Mouse (Mus musculus): ENCODE data around the gene Gstm4. TPM values are rescaled to one million over a fixed set of nuclear protein-coding genes. Genes with fewer than 3 reads are reported as not detected.
A peak's percentile ranks its signal among the peaks of the same experiment; 100 is the strongest.

Gene Gstm4
- polyA plus RNA-seq (2012; rRNA removed) = 16.1 and 16.8 TPM in 2 replicates

- TF ChIP-seq CTCF (IDR thresholded peaks at IDR 0.05; ENCODE audit: extremely low read depth, insufficient read depth, low read length) (no peak), POLR2A (IDR thresholded peaks at IDR 0.05; ENCODE audit: extremely low read depth, insufficient read depth, low read length) (peak; percentile 88)
Measured at GRCm38 (mm10) chr3:108044394-108045140, at the start of gene Gstm4. TSS of gene Gstm4 (minus strand) at chr3:108044894.

DNA sequence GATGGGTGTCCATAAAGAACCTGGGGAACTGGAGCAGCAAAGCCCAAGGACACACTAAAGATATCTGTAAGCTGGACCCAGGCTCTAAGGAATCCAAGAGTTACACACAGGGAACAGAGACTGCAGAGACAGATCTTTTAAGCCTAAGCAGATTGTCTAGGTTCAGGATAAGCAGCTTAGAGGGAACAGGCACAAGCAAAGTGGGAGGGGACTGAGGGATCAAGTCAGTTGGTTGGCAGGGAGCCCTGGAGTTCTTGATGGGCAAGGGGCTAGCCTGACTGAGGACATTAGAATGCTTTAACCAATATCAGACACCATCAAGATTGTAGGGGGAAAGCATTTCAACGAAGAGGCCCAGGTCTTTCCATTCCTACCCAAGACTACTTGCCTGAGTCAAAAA lies 49.5 kb upstream of the Gstm4 start:
- H3K4me1 ChIP-seq (ENCODE audit: control insufficient read depth, insufficient read depth, low read length) = peaks cover 2% of the 10 kb centered on the region; the same call in 1 of the 2 replicates
- no peak overlapping the region for H3K27ac ChIP-seq (ENCODE audit: insufficient read depth, low read length)
- TF ChIP-seq CTCF (IDR thresholded peaks at IDR 0.05; ENCODE audit: extremely low read depth, insufficient read depth, low read length) = no peak
- no peak for TF ChIP-seq POLR2A (IDR thresholded peaks at IDR 0.05; ENCODE audit: extremely low read depth, insufficient read depth, low read length)
- no peak overlapping the region for H3K4me3 ChIP-seq (ENCODE audit: insufficient read depth, low read length)

More at GRCm38 (mm10) chr3:108044394-108045140, at the start of gene Gstm4:
- H3K4me1 ChIP-seq (ENCODE audit: control insufficient read depth, insufficient read depth, low read length) = no peaks in the 10 kb centered on the region
- H3K27ac ChIP-seq (ENCODE audit: insufficient read depth, low read length) = no peak within 1 kb of the TSS
- H3K4me3 ChIP-seq (ENCODE audit: insufficient read depth, low read length) = peak within 1 kb of the TSS; percentile 53

- H3K4me3 ChIP-seq (ENCODE audit: insufficient read depth, low read length) = no peak overlapping the region
- H3K4me1 ChIP-seq (ENCODE audit: control insufficient read depth, insufficient read depth, low read length) = peaks cover 7% of the 10 kb centered on the region; the same call in 1 of the 2 replicates
- H3K27ac ChIP-seq (ENCODE audit: insufficient read depth, low read length) = no peak overlapping the region
- TF ChIP-seq CTCF (IDR thresholded peaks at IDR 0.05; ENCODE audit: extremely low read depth, insufficient read depth, low read length) = no peak
- TF ChIP-seq POLR2A (IDR thresholded peaks at IDR 0.05; ENCODE audit: extremely low read depth, insufficient read depth, low read length) = no peak
Measured at GRCm38 (mm10) chr3:108093306-108093705, 48.6 kb upstream of the Gstm4 start.

GRCm38 (mm10) chr3:108092536-108093115 lies 47.9 kb upstream of the Gstm4 start, which contains the start of gene Gnat2:
TSS of gene Gnat2 (plus strand) at chr3:108092789.
- Histone ChIP-seq H3K4me1 (ENCODE audit: control insufficient read depth, insufficient read depth, low read length) (peaks cover 7% of the 10 kb centered on the region; the same call in 1 of the 2 replicates), H3K27ac (ENCODE audit: insufficient read depth, low read length) (no peak within 1 kb of the TSS), H3K4me3 (ENCODE audit: insufficient read depth, low read length) (no peak within 1 kb of the TSS)
- TF ChIP-seq CTCF (IDR thresholded peaks at IDR 0.05; ENCODE audit: extremely low read depth, insufficient read depth, low read length) (no peak), POLR2A (IDR thresholded peaks at IDR 0.05; ENCODE audit: extremely low read depth, insufficient read depth, low read length) (no peak)

DNA sequence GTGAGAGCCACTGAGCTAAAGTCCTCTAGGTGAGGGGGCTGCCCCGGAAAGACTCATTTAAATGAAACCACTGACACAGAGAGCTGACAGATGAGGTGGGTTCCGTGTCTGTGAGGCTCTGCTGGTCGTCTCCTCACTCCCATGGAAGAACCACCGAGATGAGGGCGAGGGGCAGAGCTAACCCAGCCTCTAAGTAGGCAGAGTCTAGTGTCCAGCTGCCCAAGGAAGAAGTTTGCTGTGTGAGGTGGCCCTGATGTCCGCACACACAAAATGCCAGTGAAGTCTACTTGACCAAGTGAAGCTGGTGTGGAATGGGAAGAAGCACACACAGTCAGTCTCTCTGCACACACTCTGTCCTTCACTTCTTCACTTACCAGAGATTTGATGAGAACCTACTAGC lies 47.3 kb upstream of the Gstm4 start:
- Histone ChIP-seq H3K4me3 (ENCODE audit: insufficient read depth, low read length) (no peak overlapping the region), H3K4me1 (ENCODE audit: control insufficient read depth, insufficient read depth, low read length) (peaks cover 7% of the 10 kb centered on the region; the same call in 1 of the 2 replicates), H3K27ac (ENCODE audit: insufficient read depth, low read length) (no peak overlapping the region)
- no peak for TF ChIP-seq POLR2A (IDR thresholded peaks at IDR 0.05; ENCODE audit: extremely low read depth, insufficient read depth, low read length)

DNA sequence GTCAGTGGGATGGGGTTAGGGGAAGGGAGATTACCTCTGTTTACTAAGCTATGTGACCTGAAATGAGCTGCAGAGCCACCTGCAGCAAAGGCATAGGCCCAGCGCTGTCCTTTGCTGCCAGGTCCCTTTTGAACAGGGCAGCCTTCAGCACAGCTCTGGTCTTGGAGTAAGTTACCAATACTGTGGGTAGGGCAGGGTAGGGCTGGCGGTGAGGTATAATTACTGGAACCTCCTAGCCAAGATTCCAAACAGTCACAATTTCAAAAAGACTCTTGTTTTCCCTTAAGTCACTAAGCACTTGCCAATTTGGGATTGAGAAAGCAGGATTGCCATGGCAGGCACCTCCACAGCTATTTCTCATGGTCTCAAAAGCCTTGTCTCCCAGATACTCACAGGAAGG lies 45.9 kb upstream of the Gstm4 start:
- TF ChIP-seq POLR2A (IDR thresholded peaks at IDR 0.05; ENCODE audit: extremely low read depth, insufficient read depth, low read length) (no peak), CTCF (IDR thresholded peaks at IDR 0.05; ENCODE audit: extremely low read depth, insufficient read depth, low read length) (no peak)
- Histone ChIP-seq H3K27ac (ENCODE audit: insufficient read depth, low read length) (no peak overlapping the region), H3K4me3 (ENCODE audit: insufficient read depth, low read length) (no peak overlapping the region), H3K4me1 (ENCODE audit: control insufficient read depth, insufficient read depth, low read length) (peaks cover 7% of the 10 kb centered on the region; the same call in 1 of the 2 replicates)

GRCm38 (mm10) chr3:108089916-108090315 lies 45.2 kb upstream of the Gstm4 start:
- Histone ChIP-seq H3K4me1 (ENCODE audit: control insufficient read depth, insufficient read depth, low read length) (peaks cover 7% of the 10 kb centered on the region; the same call in 1 of the 2 replicates), H3K27ac (ENCODE audit: insufficient read depth, low read length) (no peak overlapping the region), H3K4me3 (ENCODE audit: insufficient read depth, low read length) (no peak overlapping the region)
- TF ChIP-seq CTCF (IDR thresholded peaks at IDR 0.05; ENCODE audit: extremely low read depth, insufficient read depth, low read length) = no peak
- TF ChIP-seq POLR2A (IDR thresholded peaks at IDR 0.05; ENCODE audit: extremely low read depth, insufficient read depth, low read length) = no peak

- H3K27ac ChIP-seq (ENCODE audit: insufficient read depth, low read length) = no peak overlapping the region
Measured at GRCm38 (mm10) chr3:108088842-108089380, 44.2 kb upstream of the Gstm4 start.

DNA sequence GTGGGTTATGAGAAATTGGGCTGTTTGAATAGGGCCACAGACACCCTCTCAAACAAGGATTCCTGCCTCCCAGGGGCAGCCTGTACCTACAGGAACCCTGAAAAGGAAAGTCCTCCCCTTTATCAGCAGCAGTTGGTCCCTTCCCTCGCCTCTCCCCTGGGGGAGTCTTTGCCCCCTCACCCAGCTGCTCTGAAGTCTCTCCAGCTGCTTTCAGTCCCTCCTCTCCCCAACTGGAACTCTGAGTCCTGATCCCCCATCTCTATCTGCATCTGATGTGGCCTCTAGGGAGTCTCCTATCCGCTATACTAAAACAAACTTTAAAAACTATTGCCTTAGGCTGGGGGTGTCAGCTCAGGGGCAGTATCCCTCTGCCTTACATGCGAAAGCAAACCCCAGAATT lies 42.6 kb upstream of the Gstm4 start:
- no peak overlapping the region for H3K4me3 ChIP-seq (ENCODE audit: insufficient read depth, low read length)
- peaks cover 9% of the 10 kb centered on the region; the same call in 1 of the 2 replicates for H3K4me1 ChIP-seq (ENCODE audit: control insufficient read depth, insufficient read depth, low read length)
- H3K27ac ChIP-seq (ENCODE audit: insufficient read depth, low read length) = no peak overlapping the region
- no peak for TF ChIP-seq CTCF (IDR thresholded peaks at IDR 0.05; ENCODE audit: extremely low read depth, insufficient read depth, low read length)
- no peak for TF ChIP-seq POLR2A (IDR thresholded peaks at IDR 0.05; ENCODE audit: extremely low read depth, insufficient read depth, low read length)

More at GRCm38 (mm10) chr3:108088842-108089380, 44.2 kb upstream of the Gstm4 start:
- no peak for TF ChIP-seq POLR2A (IDR thresholded peaks at IDR 0.05; ENCODE audit: extremely low read depth, insufficient read depth, low read length)
- no peak for TF ChIP-seq CTCF (IDR thresholded peaks at IDR 0.05; ENCODE audit: extremely low read depth, insufficient read depth, low read length)
- peaks cover 7% of the 10 kb centered on the region; the same call in 1 of the 2 replicates for H3K4me1 ChIP-seq (ENCODE audit: control insufficient read depth, insufficient read depth, low read length)
- H3K4me3 ChIP-seq (ENCODE audit: insufficient read depth, low read length) = no peak overlapping the region

All from cortical plate, adult 2 months (tissue).